Mouse (Mus musculus) retina, postnatal 1 day (tissue): Measurements from ENCODE around the gene Hyal3.
"Not testable (repeated sequence)": the region's sequence is repeated elsewhere in the genome, so short reads cannot be mapped to it uniquely, and the experiment has no call there.

Experiments used
- DNase-seq: peaks from one replicate; pipeline ENCODE4 v3.0.0-alpha.2; 2012

Gene Hyal3

DNA sequence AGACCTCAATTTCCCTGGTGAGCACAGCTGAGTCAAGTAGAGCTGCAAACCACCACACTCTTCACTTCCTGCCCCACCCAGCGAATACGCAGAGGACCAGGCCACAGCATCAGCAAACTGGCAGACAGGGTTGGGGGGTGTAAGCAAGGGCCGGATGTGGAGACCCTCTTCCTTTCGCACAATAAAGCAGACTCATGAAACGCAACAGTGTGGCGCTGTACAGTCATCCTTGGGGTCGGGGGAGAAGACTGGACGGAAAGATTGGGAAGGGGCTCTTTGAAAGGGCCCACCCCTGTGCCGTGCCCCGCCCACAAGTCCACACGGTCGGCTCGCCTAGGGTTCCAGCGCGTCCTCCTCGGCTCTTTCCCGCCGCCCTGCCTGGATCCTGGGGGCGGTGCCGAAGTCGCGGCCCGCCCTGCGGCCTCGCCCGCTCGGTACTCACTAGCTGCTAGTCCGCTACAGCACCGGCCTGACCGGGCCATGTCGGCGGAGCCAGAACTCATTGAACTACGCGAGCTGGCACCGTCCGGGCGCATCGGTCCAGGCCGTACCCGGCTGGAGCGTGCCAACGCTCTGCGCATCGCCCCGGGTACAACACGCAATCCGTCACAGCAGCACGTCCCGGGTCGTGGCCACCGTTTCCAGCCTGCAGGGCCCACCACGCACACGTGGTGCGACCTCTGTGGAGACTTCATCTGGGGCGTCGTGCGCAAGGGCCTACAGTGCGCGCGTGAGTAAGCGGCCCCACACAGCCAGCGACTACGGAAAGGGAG, 29.3 kb upstream of the Hyal3 start, which contains the start of gene Rassf1:
TSS of gene Rassf1 (plus strand) at position 439 of the 773 bp plus-strand sequence.
- DNase-seq, result peak; percentile 70

DNA sequence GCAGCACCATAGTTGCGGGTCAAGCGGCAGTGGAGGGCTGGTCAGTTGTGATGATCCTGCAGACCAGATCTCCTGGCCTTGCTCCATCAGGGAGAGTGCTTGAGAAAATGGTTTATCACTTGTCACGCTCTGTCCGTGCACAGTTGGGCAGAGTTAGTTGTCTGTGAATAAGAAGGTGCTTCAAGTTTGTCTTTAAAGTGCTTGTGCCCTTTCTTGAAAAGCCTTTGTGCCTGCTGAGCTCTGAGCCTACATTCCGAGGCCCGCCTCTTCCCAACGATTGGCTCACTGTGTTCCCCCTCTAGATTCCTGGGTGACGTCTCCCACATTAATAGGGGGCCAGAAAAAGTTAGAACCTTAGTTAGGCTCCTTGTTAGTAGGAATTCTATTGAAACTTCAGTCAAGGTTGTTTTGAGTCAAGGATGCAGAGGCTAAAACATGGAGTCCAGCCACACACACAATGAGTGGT, 28.7 kb upstream of the Hyal3 start:
- no peak for DNase-seq

DNA sequence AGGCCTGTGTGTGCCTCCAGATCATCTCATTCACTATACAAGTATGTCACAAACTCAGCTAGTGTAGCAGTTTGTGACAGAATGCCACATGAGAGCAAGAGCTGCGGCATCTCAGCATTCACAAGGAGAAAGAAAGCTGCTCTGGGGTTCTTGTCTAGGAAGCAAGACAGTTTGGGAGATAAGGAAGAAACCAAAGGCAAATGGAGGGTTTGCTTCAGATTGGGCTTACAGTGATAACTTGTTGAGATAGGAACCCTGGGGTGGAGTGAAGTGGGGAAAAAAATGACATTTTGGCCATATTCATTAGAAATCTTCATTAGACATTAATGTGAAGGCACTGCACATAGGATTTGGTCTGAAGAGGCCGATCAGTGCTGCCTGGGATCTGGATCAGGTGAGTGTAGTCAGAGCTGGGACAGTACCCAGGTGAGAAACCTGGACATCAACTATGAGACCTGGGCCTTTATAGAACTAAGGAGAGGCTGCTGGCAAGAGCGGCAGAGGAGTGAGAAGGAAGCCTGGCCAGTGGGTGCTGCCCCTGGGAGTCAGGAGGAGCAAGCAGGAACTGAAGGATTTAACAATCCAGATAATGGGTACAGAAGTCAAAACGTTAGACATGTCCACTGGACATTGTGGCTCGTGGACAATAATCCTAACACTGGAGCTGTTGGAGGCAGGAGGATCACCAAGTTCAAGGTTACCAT, 27.8 kb upstream of the Hyal3 start:
- DNase-seq, result no peak

DNA sequence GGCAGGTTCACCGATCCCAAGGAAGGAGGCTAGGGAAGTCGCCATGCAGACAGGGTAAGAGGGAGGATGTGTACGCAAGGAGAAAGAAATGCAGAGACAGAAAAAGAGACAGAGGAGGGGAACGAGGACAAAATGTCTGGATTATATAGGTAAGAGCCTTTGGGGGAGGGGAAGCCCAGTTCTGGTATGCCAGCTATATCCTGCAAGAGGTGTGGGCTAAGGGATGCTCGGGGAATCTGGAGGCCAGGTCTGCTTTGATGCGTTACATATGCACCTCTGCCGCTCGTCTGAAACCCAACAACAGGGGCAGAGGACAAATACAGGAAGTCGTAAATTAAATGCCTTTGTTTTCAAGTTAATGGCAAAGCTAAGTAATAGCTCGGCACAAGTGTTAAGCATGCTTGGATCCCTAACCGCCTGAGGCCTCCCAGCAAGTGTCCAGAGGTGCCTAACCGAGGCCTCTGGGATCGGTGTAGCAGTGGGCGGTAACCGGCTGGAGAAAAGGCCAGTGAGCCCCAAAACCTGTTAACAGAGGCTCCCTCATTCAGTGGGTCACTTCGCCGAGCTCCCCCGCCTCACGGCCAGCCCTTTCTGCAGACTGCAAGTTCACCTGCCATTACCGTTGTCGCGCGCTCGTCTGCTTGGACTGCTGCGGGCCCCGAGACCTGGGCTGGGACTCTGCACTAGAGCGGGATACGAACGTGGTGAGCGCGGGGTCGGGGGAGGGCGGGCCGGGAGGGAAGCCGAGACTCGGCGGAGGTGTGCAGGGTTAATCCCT, 26.9 kb upstream of the Hyal3 start:
- DNase-seq, result no peak

DNA sequence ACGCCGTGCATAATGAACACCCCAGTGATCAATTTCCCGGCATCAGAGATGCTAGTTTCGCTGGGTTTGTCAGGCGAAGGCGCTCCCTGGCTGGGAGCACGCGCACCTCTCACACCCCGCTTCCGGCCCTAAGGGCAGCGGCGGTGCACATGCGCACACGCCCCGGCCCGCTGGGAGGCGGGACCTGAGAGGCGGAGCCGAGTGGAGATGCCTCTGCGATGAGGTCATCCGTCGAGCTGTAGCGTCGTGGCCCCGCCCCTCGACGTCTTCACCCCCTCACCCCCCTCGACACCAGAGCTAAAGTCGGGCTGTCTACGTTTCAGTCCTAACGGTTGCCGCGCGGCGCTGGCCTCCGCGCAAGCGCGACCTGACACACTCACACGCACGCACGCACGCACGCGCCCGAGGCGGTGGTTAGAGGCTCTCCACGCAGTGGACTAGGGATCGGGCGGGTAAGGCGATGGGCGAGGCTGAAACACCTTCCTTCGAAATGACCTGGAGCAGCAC, 26.2 kb upstream of the Hyal3 start:
- DNase-seq, result peak; percentile 99

DNA sequence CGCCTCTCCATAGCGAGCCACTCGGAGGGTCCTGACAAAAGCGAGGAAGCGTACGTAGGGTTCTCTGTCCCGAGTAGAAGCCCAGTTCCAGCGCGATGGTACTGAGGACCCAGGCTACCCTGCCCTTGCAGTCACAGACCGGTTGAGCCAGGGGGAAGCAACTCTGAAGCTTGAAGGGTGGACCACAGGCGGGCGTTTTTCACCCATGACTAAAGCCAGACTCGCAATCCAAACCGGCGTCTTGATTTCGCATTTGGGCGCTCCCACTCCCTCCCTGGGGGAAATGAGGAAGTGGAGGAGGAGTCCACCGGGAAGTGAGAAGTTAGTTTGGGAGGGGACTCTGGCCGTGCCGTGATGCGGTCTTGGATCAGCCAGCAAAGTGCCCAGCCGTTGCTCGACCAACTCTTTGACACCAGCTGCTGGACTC, 25.6 kb upstream of the Hyal3 start:
- DNase-seq, result peak; percentile 66

DNA sequence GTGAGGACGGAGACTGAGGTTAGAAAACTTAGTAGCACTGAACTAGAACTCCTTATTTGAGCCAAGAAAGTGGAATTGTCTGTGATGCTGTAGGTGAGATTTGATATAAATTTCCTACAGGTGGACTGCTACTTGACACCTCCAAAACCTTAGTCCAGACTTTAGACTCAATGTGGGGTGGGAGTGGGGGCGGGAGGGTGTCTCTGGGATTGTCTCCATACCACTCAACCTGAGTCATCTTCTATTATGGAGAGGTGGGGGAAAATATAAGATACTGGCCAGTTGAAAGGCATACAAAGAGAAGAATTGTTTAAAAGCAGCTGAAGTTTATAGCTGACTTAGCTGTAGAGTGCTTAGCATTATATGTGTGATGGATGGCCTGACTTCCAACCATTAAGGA, 24.9 kb upstream of the Hyal3 start:
- DNase-seq, result no peak

DNA sequence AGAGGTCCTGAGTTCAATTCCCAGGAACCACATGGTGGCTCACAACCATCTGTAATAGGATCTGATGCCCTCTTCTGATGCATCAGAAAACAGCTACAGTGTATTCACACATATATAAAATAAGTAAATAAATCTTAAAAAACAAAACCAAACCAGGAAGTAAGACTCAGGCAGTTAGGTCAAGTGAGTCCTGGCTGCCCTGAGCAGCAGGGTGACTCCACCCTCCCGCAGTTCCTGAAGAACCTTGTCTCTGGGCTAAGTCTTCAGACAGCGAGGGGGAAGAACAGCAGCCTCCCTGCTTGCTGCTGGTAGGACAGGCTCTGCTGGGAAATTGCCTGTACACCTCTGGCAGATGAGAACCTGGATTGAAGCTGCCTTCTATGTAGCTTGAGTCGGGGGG, 24.3 kb upstream of the Hyal3 start:
- DNase-seq, result no peak

DNA sequence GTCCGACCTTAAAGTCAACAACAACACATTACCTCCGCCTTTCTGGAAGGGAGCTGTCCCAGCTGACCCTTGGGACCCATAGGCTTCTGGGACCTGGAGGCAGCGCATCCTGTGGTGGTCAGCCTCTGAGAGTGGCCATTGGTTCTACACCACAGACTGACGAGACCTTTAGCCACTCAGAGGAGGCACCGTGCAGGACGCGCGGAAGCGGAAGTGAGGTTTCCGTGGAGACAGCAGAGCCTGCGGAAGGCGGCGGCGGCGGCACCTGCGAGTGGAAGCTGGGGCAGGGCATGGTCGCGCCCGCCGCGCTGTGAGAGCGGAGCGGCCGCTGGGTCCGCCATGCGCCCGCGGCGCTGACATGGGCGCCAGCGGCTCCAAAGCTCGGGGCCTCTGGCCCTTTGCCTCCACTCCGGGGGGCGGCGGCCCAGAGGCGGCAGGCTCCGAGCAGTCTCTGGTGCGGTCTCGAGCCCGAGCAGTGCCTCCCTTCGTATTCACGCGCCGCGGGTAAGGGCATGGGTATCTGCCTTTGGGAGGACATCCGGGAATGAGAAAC, 17.5 kb upstream of the Hyal3 start, which contains the start of gene Tusc2:
TSS of gene Tusc2 (plus strand) at position 227 of the 553 bp plus-strand sequence.
- peak; percentile 98 for DNase-seq

DNA sequence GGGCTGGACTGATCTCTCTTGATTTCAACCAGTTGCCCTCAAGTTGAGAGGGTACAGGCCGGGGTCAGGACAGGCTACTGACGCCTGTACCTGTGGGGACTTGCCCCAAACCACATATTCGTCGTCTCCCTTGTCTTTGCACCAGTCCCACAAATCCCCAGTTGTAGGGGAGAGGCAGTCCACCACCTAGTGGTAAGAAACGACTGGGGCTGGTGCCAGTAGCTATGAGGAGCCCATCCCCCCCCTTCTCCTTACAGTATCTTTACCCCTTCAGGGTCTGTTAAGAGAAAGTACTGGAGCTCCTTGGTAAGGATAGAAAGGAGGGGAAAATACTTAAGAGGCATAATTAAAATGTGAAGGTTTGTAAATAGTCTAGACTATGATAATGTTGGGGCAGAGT, 15.1 kb upstream of the Hyal3 start:
- not testable (repeated sequence) for DNase-seq

DNA sequence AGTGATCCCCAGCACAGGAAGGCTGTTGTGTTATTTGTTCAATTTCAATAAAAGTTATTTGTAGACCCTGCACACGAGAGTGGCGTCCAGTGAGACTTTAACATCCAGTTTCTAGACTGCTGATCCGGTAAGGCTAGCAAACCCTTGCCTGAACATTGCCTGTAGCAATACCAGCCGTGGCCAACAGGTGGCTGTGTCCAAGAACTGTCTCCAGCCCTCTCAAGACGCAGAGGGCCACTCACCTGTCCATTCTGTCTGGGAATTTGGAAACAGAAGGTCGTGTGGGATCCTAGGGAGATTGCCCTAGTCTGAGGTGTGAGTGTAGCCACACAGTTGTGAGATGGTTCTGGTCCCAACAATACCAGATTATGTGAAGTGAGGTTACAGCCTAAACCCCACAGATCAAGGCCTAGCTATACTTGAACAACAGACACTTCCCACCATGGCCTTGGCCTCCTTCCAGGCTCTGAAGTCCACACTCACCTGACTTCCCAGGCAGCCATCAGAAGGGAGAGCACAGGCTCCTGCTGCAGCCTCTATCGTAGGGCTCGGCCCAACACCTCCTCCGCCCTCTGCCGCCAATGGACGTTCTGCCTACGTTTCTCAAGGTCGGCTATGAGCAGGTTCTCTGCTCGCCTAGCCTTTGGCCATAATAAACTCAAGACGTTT, 14.4 kb upstream of the Hyal3 start:
- peak; percentile 81 for DNase-seq

DNA sequence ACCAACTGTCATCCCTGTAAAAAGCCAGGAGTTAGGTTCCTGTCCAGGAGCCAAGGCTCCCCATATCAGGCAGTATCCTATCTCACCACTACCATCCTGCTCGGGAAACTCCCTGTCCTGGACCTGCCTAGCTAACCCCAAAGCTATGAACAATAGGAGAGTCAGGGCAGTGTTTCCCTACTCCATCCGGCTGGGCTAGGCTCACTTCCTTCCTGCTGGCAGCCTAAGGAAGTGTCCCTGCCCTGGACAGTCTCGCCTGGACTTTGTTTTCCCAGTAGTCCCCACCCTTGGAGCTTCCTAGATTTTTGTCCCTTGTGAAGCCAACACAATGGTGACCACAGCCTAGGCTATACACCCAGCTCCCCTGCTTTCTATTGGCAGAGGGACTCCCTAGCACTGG, 13.8 kb upstream of the Hyal3 start:
- DNase-seq, result no peak

DNA sequence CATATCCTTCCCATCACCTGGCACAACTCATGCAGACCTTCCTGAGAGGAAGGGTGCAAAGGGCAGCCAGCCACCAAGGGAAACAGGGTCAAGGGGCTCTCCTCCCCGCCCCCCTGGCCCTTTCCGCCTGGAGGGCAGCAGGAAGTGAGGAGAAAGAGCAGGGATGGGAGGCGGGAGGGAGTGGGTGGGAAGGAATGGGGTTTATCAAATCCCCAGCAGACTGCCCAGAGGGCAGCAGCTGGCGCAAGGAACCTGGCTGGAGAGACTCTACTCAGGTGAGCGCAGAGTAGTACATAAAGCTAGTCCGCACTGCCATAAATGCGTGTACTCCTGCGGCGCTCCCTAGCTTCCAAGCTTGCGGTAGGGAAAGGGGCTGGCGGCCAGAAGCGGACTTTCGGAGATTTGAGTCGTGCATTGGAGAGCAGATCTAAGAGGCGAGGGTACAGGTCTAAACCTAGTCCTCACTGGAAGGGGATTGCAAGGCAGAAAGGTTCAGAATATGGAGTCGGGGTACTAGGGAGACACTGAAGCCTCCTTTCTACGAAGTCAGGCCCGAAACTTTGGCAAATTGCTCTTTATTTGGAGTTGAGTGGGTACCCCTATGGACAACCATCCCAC, 12.8 kb upstream of the Hyal3 start, which contains the start of gene Hyal2:
TSS of gene Hyal2 (plus strand) at position 244 of the 618 bp plus-strand sequence.
- DNase-seq, result no peak

DNA sequence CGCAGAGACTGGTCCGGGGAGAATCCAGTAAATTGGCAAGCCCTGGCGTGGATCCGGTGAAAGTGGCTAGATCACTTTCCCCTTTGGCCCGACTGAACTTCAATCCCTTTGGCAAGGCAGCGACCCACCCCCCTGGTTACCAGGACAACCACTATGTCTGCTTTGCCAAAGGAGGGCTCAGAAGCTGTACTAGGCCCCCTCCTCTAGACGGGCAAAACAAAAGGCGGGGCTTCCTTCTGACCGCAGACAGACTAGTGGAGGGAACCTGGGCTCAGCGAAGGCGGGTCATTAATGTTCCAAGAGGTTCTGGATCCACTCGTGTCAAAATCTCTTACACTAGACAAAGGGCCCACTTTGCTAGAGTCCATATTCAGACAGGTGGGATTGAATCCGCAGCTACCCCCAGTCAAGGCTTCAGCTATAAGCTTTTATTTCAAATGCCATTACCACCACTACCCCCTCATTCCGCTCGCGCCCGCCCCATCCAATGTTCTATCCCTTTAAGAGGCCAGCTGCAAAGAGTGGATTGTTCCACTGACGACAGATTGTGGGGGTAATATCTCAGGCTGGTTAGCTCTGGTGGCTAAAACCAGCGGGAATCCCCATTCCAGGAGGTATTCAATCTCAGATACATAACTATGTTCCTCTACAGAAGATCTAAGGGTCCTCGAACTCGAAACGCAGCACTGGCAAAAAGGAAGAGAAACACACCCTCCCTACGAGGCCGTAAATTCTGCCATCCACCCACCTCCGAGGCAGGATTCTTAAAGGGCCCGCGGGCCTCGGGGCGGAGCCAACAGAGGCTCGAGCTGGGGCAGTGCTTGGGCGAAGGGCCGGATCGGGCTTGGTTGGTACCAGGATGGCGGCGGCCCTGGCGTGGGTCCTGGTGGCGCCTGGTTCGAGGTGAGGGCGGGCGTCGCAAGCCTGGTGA, 12.0 kb upstream of the Hyal3 start:
- peak; percentile 93 for DNase-seq

DNA sequence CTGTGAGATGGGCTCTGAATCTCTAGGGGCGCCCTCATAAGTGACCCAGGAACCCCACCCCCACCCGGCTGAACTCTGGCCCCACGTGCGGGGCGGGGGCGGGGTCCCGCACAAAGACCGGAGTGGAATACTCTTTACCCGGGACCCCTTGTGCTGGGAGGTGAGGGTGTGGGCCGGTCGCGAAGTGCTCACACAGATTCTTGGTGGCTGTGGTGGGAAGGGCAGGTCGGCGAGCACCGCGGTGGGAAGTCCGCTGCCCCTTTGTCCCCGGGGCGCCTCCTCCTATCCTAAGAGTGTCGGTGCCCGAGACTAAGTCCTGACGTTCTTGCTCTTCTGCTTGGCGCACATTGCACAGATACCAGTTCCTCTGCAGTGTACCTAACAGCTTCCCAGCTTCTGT, 11.3 kb upstream of the Hyal3 start:
- no peak for DNase-seq

DNA sequence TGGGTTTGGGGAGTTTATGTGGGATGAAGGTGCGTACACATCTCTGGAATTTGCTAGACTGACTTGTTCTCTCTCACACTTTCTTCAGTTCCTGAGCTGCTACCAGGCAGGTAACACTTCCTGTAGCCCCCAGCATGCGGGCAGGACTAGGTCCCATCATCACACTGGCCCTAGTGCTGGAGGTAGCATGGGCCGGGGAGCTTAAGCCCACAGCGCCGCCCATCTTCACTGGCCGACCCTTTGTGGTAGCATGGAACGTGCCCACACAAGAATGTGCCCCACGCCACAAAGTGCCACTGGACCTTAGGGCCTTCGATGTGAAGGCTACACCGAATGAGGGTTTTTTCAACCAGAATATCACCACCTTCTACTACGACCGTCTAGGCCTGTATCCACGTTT, 10.6 kb upstream of the Hyal3 start:
- DNase-seq, result no peak

DNA sequence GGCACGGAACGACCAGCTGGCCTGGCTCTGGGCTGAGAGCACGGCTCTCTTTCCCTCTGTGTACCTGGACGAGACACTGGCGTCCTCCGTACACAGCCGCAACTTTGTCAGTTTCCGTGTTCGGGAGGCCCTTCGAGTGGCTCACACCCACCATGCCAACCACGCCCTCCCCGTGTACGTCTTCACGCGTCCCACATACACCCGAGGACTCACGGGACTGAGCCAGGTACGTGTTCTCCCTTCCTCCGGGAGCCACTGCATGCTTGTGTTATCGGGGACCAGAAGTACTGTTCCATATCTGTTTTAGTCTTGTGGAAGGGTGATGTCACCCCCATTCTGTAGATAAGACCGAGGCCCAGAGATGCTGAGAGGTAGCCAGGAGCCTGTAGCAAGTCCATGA, 9.8 kb upstream of the Hyal3 start:
- no peak for DNase-seq

DNA sequence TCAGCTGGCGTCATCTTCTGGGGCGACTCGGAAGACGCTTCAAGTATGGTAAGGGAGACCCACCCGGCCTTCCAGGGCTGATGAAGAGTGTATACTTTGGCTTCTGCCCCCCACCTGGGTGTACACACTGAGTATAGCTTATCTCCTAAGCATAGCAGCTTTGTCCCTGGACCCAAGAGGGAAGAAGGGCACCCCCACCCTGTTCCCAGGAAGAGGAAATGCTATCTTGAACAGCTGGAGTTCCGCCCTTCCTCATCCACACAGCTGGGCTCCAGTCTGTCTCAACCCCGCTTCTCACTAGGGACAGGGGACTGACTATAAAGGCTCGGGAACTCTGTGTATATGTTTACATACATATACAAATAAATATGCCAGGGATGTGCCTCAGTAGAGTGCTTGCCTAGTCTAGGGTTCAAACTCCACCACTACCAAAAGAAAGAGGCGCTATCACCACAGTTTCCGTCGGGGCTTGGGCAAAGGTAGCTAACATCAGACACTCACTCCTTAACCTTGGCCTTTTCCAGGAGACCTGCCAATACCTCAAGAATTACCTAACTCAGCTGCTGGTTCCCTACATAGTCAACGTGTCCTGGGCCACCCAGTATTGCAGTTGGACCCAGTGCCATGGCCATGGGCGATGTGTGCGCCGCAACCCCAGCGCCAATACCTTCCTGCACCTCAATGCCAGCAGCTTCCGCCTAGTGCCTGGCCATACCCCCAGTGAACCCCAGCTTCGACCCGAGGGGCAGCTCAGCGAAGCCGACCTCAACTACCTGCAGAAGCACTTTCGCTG, 8.9 kb upstream of the Hyal3 start:
- DNase-seq, result no peak

DNA sequence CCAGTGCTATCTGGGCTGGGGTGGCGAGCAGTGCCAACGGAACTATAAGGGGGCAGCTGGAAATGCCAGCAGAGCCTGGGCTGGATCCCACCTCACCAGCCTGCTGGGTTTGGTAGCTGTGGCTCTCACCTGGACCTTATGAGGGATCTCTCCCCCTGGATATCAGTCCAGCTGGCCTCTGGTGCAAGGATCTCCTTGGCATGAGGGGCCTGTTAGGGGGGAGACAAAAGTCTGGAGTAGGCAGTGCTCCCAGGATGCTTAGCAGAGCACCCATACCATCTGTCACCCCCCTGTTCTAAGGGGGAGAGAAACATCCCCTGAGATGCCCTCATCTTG, 8.3 kb upstream of the Hyal3 start:
- DNase-seq, result no peak

DNA sequence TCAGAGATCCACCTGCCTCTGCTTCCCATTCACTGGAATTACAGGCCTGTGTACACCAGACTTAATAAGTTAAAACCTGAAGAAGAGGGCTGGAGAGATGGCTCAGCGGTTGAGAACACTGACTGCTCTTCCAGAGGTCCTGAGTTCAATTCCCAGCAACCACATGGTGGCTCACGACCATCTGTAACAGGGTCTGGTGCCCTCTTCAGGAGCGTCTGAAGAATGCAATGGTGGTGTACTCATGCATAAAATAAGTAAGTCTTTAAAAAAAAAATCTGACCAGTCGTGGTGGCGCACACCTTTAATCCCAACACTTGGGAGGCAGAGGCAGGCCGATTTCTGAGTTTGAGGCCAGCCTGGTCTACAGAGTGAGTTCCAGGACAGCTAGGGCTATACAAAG, 6.8 kb upstream of the Hyal3 start:
- not testable (repeated sequence) for DNase-seq
